Mouse (Mus musculus) bone marrow macrophage, adult 2 months (primary cell): Measurements from ENCODE around the gene Fgd6.

Experiments used
- CTCF ChIP-seq: IDR thresholded peaks from 2 replicates; pipeline ENCODE4 v1.5.1; 2012; ENCODE audit warnings: low read depth, mild to moderate bottlenecking, low read length, moderate library complexity
- POLR2A ChIP-seq: IDR thresholded peaks from 2 replicates; pipeline ENCODE4 v1.6.1; 2012; ENCODE audit warnings: mild to moderate bottlenecking, low read depth, low read length, borderline replicate concordance

- TF ChIP-seq CTCF (no peak), POLR2A (no peak)
Observed at GRCm38 (mm10) chr10:94097081-94097845, 61.5 kb downstream of the Fgd6 start.
